Mouse (Mus musculus) heart, postnatal 36 days (tissue): ENCODE measurements around the gene Clspn. TPM values are rescaled to one million over a fixed set of nuclear protein-coding genes. Genes with fewer than 3 reads are reported as not detected.
"Not testable (repeated sequence)": the region's sequence is repeated elsewhere in the genome, so short reads cannot be mapped to it uniquely, and the experiment has no call there.

Source experiments
- DNase-seq, 2 experiments: peaks; one replicate each; pipeline ENCODE4 v3.0.0; 2021 to 2022
- intact Hi-C: fragments of 180-260 bp; cut with DNase I; formaldehyde crosslinking; loops from one replicate; pipeline ENCODE4 v1.15.1; 2025
- total RNA-seq, 2 experiments: library from RNA; stranded (reverse); gene quantifications; 2 replicates each; pipeline ENCODE4 v1.2.3; 2021

The Clspn gene
- total RNA-seq, result under 1 TPM; 0.53 to 0.84 TPM

GRCm38 (mm10) chr4:126556809-126557711, at the start of gene Clspn:
Clspn (plus strand) TSS chr4:126556935.
- peak; percentile 82 to 84 for DNase-seq
- intact Hi-C loops, result loop anchor here (5.0 to 10.0 kb wide), 4 partner anchors 120 to 768 kb away; partner anchors contain the start of gene Psmb2

- DNase-seq, result no peak
- intact Hi-C loops, result no loop called here
Measured at GRCm38 (mm10) chr4:126508110-126508899, 48.4 kb upstream of the Clspn start.

- intact Hi-C loops, result no loop called here
- no peak for DNase-seq
Measured at GRCm38 (mm10) chr4:126509072-126509471, 47.7 kb upstream of the Clspn start.

GRCm38 (mm10) chr4:126511013-126511412, 45.7 kb upstream of the Clspn start:
- intact Hi-C loops, result no loop called here
- no peak for DNase-seq

GRCm38 (mm10) chr4:126512308-126513066, 44.2 kb upstream of the Clspn start:
- DNase-seq, result no peak
- intact Hi-C loops, result no loop called here

- DNase-seq, result peak; percentile 16 to 18
- intact Hi-C loops, result no loop called here
Measured at GRCm38 (mm10) chr4:126526164-126526563, 30.6 kb upstream of the Clspn start.

GRCm38 (mm10) chr4:126526828-126527227, 29.9 kb upstream of the Clspn start:
- no peak for DNase-seq
- intact Hi-C loops, result no loop called here

GRCm38 (mm10) chr4:126532292-126532691, 24.4 kb upstream of the Clspn start:
- DNase-seq, result no peak
- intact Hi-C loops, result no loop called here

- intact Hi-C loops, result no loop called here
- DNase-seq, result peak; percentile 57 to 60
Measured at GRCm38 (mm10) chr4:126532827-126533728, 23.7 kb upstream of the Clspn start, which contains the start of gene Ago4. Ago4 (minus strand) TSS chr4:126533472.

GRCm38 (mm10) chr4:126533729-126534070, 23.0 kb upstream of the Clspn start:
- intact Hi-C loops, result no loop called here

GRCm38 (mm10) chr4:126535631-126536030, 21.1 kb upstream of the Clspn start:
- intact Hi-C loops, DNase-seq: not testable (repeated sequence)

More at GRCm38 (mm10) chr4:126533729-126534070, 23.0 kb upstream of the Clspn start:
- no peak for DNase-seq

GRCm38 (mm10) chr4:126536865-126537264, 19.9 kb upstream of the Clspn start:
- DNase-seq, result no peak
- intact Hi-C loops, result no loop called here

- no peak for DNase-seq
Measured at GRCm38 (mm10) chr4:126540487-126541071, 16.2 kb upstream of the Clspn start.

GRCm38 (mm10) chr4:126542838-126543237, 13.9 kb upstream of the Clspn start:
- intact Hi-C loops, result no loop called here
- no peak for DNase-seq

More at GRCm38 (mm10) chr4:126540487-126541071, 16.2 kb upstream of the Clspn start:
- intact Hi-C loops, result no loop called here

GRCm38 (mm10) chr4:126545016-126545415, 11.7 kb upstream of the Clspn start:
- DNase-seq, result no peak
- intact Hi-C loops, result no loop called here

- DNase-seq, result no peak
- intact Hi-C loops, result no loop called here
Measured at GRCm38 (mm10) chr4:126545703-126546102, 11.0 kb upstream of the Clspn start.

- intact Hi-C loops, result no loop called here
- DNase-seq, result no peak
Measured at GRCm38 (mm10) chr4:126546183-126546582, 10.6 kb upstream of the Clspn start.

- DNase-seq, result no peak
- intact Hi-C loops, result loop anchor here (10.0 kb wide), 1 partner anchor 773 kb away; no protein-coding TSS in a partner anchor
Measured at GRCm38 (mm10) chr4:126552136-126552535, 4.6 kb upstream of the Clspn start.

- no peak for DNase-seq
- intact Hi-C loops, result loop anchor here (10.0 kb wide), 1 partner anchor 772 kb away; no protein-coding TSS in a partner anchor
Measured at GRCm38 (mm10) chr4:126553105-126553504, 3.6 kb upstream of the Clspn start.
